Mouse (Mus musculus) left cerebral cortex, adult 18-20 months (tissue): ENCODE measurements at regions not wholly inside any gene's neighbourhood (a gene's known extent, or its start where the extent isn't known, plus 50 kb on each side); places are given as distances from the start of the nearest gene placed in this dataset.
A peak's percentile ranks its signal among the peaks of the same experiment; 100 is the strongest.

Experiments used
- DNase-seq, 2 experiments: peaks; one replicate each; pipeline ENCODE4 v3.0.0; 2021 to 2022; ENCODE audit warnings: low spot score in 2 of 2, mixed read lengths in 1 of 2

GRCm38 (mm10) chr13:47298010-47298409 lies 175.6 kb downstream of the Rnf144b start:
- no peak for DNase-seq

GRCm38 (mm10) chr13:47300486-47300885 lies 178.0 kb downstream of the Rnf144b start:
- DNase-seq, result no peak

- no peak for DNase-seq
Measured at GRCm38 (mm10) chr13:47301070-47301469, 178.6 kb downstream of the Rnf144b start.

GRCm38 (mm10) chr13:47309492-47309891 lies 187.0 kb downstream of the Rnf144b start:
- DNase-seq, result no peak

- no peak for DNase-seq
Measured at GRCm38 (mm10) chr13:47310751-47311202, 188.3 kb downstream of the Rnf144b start.

GRCm38 (mm10) chr13:47319549-47319948 lies 197.1 kb downstream of the Rnf144b start:
- DNase-seq, result no peak

GRCm38 (mm10) chr13:47321876-47322275 lies 199.4 kb downstream of the Rnf144b start:
- DNase-seq, result no peak

GRCm38 (mm10) chr13:47335996-47336684 lies 213.7 kb downstream of the Rnf144b start:
- peak; percentile 49 to 63 for DNase-seq

GRCm38 (mm10) chr13:47336865-47337441 lies 214.5 kb downstream of the Rnf144b start:
- peak in 1 of 2 experiments; percentile 22 for DNase-seq

- no peak for DNase-seq
Measured at GRCm38 (mm10) chr13:47339411-47339810, 217.0 kb downstream of the Rnf144b start.

- no peak for DNase-seq
Measured at GRCm38 (mm10) chr13:47342361-47342760, 219.9 kb downstream of the Rnf144b start.

- DNase-seq, result no peak
Measured at GRCm38 (mm10) chr13:47345576-47345975, 223.1 kb downstream of the Rnf144b start.

- DNase-seq, result no peak
Measured at GRCm38 (mm10) chr13:47347835-47348234, 225.4 kb downstream of the Rnf144b start.

- DNase-seq, result peak; percentile 86 to 90
Measured at GRCm38 (mm10) chr13:47348517-47349145, 226.2 kb downstream of the Rnf144b start.

GRCm38 (mm10) chr13:47354446-47354845 lies 232.0 kb downstream of the Rnf144b start:
- no peak for DNase-seq

GRCm38 (mm10) chr13:47355169-47355568 lies 232.7 kb downstream of the Rnf144b start:
- DNase-seq, result no peak

- DNase-seq, result no peak
Measured at GRCm38 (mm10) chr13:47358986-47359385, 236.5 kb downstream of the Rnf144b start.

GRCm38 (mm10) chr13:47365776-47366175 lies 243.3 kb downstream of the Rnf144b start:
- no peak for DNase-seq

- no peak for DNase-seq
Measured at GRCm38 (mm10) chr13:47368041-47368823, 245.8 kb downstream of the Rnf144b start.

- DNase-seq, result no peak
Measured at GRCm38 (mm10) chr13:47374583-47374982, 252.1 kb downstream of the Rnf144b start.

- DNase-seq, result no peak
Measured at GRCm38 (mm10) chr13:47391023-47391422, 268.6 kb downstream of the Rnf144b start.
